Mouse (Mus musculus) limb, embryonic 14.5 days (tissue): ENCODE data around the gene Fads2. TPM values are rescaled to one million over a fixed set of nuclear protein-coding genes. Genes with fewer than 3 reads are reported as not detected.

Experiments
- ATAC-seq: fragments of 200-750 bp; cut with Nextera tagmentation; 2 replicates; pipeline ENCODE4 v1.8.0; 2017; ENCODE audit warnings: low read depth, moderate number of reproducible peaks, moderate TSS enrichment; ENCODE audit not compliant: low FRiP score
- DNase-seq: peaks from one replicate; pipeline ENCODE4 v3.0.0-alpha.2; 2015; ENCODE audit warnings: low spot score
- H3K27ac ChIP-seq: fragments of 300-500 bp; sonication (generic); replicated peaks from 2 replicates; pipeline ENCODE4 v1.5.1; 2014; ENCODE audit warnings: low read depth, mild to moderate bottlenecking, low read length, moderate library complexity, mixed read lengths
- H3K27me3 ChIP-seq: fragments of 300-500 bp; sonication (generic); 2 replicates; pipeline ENCODE4 v1.6.1; 2014; ENCODE audit warnings: low read length, mixed read lengths; ENCODE audit not compliant: control insufficient read depth, insufficient read depth
- H3K36me3 ChIP-seq: fragments of 300-500 bp; sonication (generic); 2 replicates; pipeline ENCODE4 v1.6.1; 2014; ENCODE audit warnings: mild to moderate bottlenecking, low read length, moderate library complexity, mixed read lengths; ENCODE audit not compliant: control insufficient read depth, insufficient read depth
- H3K4me1 ChIP-seq: fragments of 300-500 bp; sonication (generic); 2 replicates; pipeline ENCODE4 v1.6.1; 2014; ENCODE audit warnings: antibody characterized with exemption, low read length, mixed read lengths; ENCODE audit not compliant: control insufficient read depth, insufficient read depth
- H3K4me2 ChIP-seq: fragments of 300-500 bp; sonication (generic); replicated peaks from 2 replicates; pipeline ENCODE4 v1.6.1; 2014; ENCODE audit warnings: low read depth, mild to moderate bottlenecking, low read length, moderate library complexity; ENCODE audit not compliant: severe bottlenecking
- H3K4me3 ChIP-seq: fragments of 300-500 bp; sonication (generic); replicated peaks from 2 replicates; pipeline ENCODE4 v1.5.1; 2014; ENCODE audit warnings: low read length
- H3K9ac ChIP-seq: fragments of 300-500 bp; sonication (generic); 2 replicates; pipeline ENCODE4 v1.6.1; 2014; ENCODE audit warnings: mild to moderate bottlenecking, low read depth, low read length, moderate library complexity; ENCODE audit not compliant: severe bottlenecking
- H3K9me3 ChIP-seq: fragments of 300-500 bp; sonication (generic); 2 replicates; pipeline ENCODE4 v1.6.1; 2016; ENCODE audit warnings: low read length; ENCODE audit not compliant: control insufficient read depth
- POLR2A ChIP-seq: fragments of 200-500 bp; IDR thresholded peaks from 2 replicates; pipeline ENCODE4 v1.8.0; 2012; ENCODE audit warnings: inconsistent platforms, mild to moderate bottlenecking, moderate library complexity, borderline replicate concordance; ENCODE audit not compliant: insufficient read depth, insufficient read length; ENCODE audit errors: extremely low read depth
- WGBS: fragments of 180-500 bp; shearing (Covaris S2); extraction: QIAGEN DNeasy Blood & Tissue Kit; methylation state at CpG from one replicate; pipeline ENCODE4 v1.1.7; 2014; 5-methylcytosine and 5-hydroxymethylcytosine counted together
- polyA plus RNA-seq, 2 experiments: library from polyadenylated mRNA; depleted of rRNA in 1 of 2; stranded (reverse) in 1 of 2; unstranded in 1 of 2; fragments of >200 nt; fragmentation: Nextera tagmentation in 1 of 2; extraction: Ambion mirVana in 1 of 2; gene quantifications; 2 replicates each; pipeline versions ENCODE4 v1.2.1 to v1.2.3; 2012 to 2014

Gene Fads2
- polyA plus RNA-seq, 2 experiments = 26.4 to 80.3 TPM

- DNase-seq (no peak), ATAC-seq (no peak)
- no peak overlapping the region for H3K27ac ChIP-seq
- TF ChIP-seq POLR2A = no peak
- H3K36me3 ChIP-seq = no peaks in the 10 kb centered on the region
- H3K27me3 ChIP-seq = no peaks in the 10 kb centered on the region
- H3K4me2 ChIP-seq = no peak overlapping the region
- no peaks in the 10 kb centered on the region for H3K9me3 ChIP-seq
- 81% methylated on average over 7 of the region's 7 CpGs for WGBS
- no peaks in the 10 kb centered on the region for H3K4me1 ChIP-seq
- H3K9ac ChIP-seq = no peak overlapping the region
- no peak overlapping the region for H3K4me3 ChIP-seq
Observed at GRCm38 (mm10) chr19:10123892-10124634, 22.5 kb upstream of the Fads2 start.

GRCm38 (mm10) chr19:10122021-10122631 lies 20.6 kb upstream of the Fads2 start:
- H3K4me3 ChIP-seq = no peak overlapping the region
- H3K36me3 ChIP-seq = no peaks in the 10 kb centered on the region
- no peak overlapping the region for H3K9ac ChIP-seq
- no peak for TF ChIP-seq POLR2A
- H3K4me2 ChIP-seq = no peak overlapping the region
- no peaks in the 10 kb centered on the region for H3K27me3 ChIP-seq
- DNase-seq (no peak), ATAC-seq (no peak)
- WGBS = 84% methylated on average over 5 of the region's 5 CpGs
- H3K27ac ChIP-seq = no peak overlapping the region
- H3K4me1 ChIP-seq = no peaks in the 10 kb centered on the region
- no peaks in the 10 kb centered on the region for H3K9me3 ChIP-seq

DNA sequence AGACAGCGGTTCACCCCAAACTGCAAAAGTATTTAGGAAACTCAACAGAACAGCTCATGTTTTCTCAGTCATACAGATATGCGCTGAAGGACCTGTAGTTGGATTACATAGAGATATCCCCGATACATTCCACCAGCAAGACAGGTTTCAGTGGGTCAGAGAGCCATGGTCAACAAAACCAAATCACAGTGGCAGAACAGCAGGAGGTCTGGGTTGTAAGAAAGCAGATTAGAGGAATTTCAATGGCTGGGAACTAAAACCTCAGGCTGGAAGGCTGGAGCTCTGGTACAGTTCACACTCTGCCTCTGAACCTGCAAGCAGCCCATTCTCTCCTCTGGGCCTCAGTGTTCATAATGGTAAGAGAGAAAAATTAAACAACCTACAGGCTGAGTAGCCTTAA lies 15.1 kb upstream of the Fads2 start:
- no peaks in the 10 kb centered on the region for H3K9me3 ChIP-seq
- no peaks in the 10 kb centered on the region for H3K36me3 ChIP-seq
- H3K4me3 ChIP-seq = no peak overlapping the region
- no peak overlapping the region for H3K27ac ChIP-seq
- DNase-seq (no peak), ATAC-seq (no peak)
- 72% methylated on average over 3 of the region's 3 CpGs for WGBS
- H3K4me1 ChIP-seq = no peaks in the 10 kb centered on the region
- no peak overlapping the region for H3K9ac ChIP-seq
- no peaks in the 10 kb centered on the region for H3K27me3 ChIP-seq
- no peak overlapping the region for H3K4me2 ChIP-seq
- no peak for TF ChIP-seq POLR2A

GRCm38 (mm10) chr19:10115373-10116158 lies 14.0 kb upstream of the Fads2 start:
- no peak for TF ChIP-seq POLR2A
- WGBS = 86% methylated on average over 6 of the region's 6 CpGs
- Histone ChIP-seq H3K4me2 (no peak overlapping the region), H3K27me3 (no peaks in the 10 kb centered on the region), H3K9me3 (no peaks in the 10 kb centered on the region), H3K9ac (no peak overlapping the region), H3K36me3 (no peaks in the 10 kb centered on the region), H3K4me1 (no peaks in the 10 kb centered on the region), H3K4me3 (no peak overlapping the region), H3K27ac (no peak overlapping the region)
- DNase-seq = no peak
- ATAC-seq = no peak

GRCm38 (mm10) chr19:10112956-10113355 lies 11.4 kb upstream of the Fads2 start:
- H3K9ac ChIP-seq = no peak overlapping the region

More at GRCm38 (mm10) chr19:10112956-10113355, 11.4 kb upstream of the Fads2 start:
- Histone ChIP-seq H3K27ac (no peak overlapping the region), H3K4me1 (no peaks in the 10 kb centered on the region), H3K36me3 (no peaks in the 10 kb centered on the region), H3K27me3 (no peaks in the 10 kb centered on the region), H3K9me3 (no peaks in the 10 kb centered on the region), H3K4me3 (no peak overlapping the region), H3K4me2 (no peak overlapping the region)
- DNase-seq (no peak), ATAC-seq (no peak)
- no peak for TF ChIP-seq POLR2A
- WGBS = 73% methylated on average over 4 of the region's 4 CpGs
